Mouse (Mus musculus) megakaryocyte, embryonic 14.5 days (primary cell): ENCODE results near the gene Mycbp.

Source experiments
- FLI1 ChIP-seq: IDR thresholded peaks from 2 replicates; pipeline ENCODE4 v1.6.1; 2012; ENCODE audit warnings: low read length, inconsistent platforms, mixed read lengths
- GATA1 ChIP-seq: IDR thresholded peaks from 3 replicates; pipeline ENCODE4 v1.6.1; 2012; ENCODE audit warnings: mixed read lengths, low read length, inconsistent platforms, borderline replicate concordance

DNA sequence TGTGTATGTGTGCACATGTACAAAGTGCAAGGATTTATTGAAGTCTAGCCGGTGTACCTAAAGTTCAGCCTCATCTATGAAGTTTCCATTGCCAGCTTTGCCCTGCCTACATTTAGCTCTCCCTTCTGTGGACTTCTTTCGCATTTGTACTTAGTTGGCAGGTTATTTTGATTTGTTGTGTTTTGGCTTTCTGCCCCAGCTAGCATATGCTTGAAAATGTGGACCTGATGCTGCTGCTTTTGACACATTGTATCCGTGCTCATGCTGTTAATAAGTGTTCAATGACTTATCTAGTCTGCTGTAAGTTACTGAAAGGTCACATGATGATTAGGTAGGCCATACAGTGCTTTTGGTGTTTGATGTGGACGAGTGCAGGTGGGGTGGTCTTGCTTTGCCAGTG is 29.7 kb downstream of the Mycbp start:
- TF ChIP-seq GATA1 (no peak), FLI1 (no peak)
